Mouse (Mus musculus): Measurements from ENCODE around the gene Ccdc194.

Gene Ccdc194

GRCm38 (mm10) chr8:71476099-71476940, 49.2 kb downstream of the Ccdc194 start:
- DNase-seq (ENCODE audit: low read depth, low spot score): no peak

GRCm38 (mm10) chr8:71475702-71476075, 49.8 kb downstream of the Ccdc194 start:
- no peak for DNase-seq (ENCODE audit: low read depth, low spot score)

GRCm38 (mm10) chr8:71474785-71475701, 50.5 kb downstream of the Ccdc194 start:
- DNase-seq (ENCODE audit: low read depth, low spot score): no peak

GRCm38 (mm10) chr8:71474344-71474743, 51.2 kb downstream of the Ccdc194 start:
- no peak for DNase-seq (ENCODE audit: low read depth, low spot score)

- DNase-seq (ENCODE audit: low read depth, low spot score): no peak
Measured at GRCm38 (mm10) chr8:71472601-71473386, 52.7 kb downstream of the Ccdc194 start.

GRCm38 (mm10) chr8:71471861-71472260, 53.6 kb downstream of the Ccdc194 start:
- no peak for DNase-seq (ENCODE audit: low read depth, low spot score)

GRCm38 (mm10) chr8:71470913-71471255, 54.6 kb downstream of the Ccdc194 start:
- no peak for DNase-seq (ENCODE audit: low read depth, low spot score)

- DNase-seq (ENCODE audit: low read depth, low spot score): no peak
Measured at GRCm38 (mm10) chr8:71470146-71470912, 55.2 kb downstream of the Ccdc194 start.
